Mouse (Mus musculus): Measurements from ENCODE around the gene Clcn2. TPM values are rescaled to one million over a fixed set of nuclear protein-coding genes. Genes with fewer than 3 reads are reported as not detected.

The Clcn2 gene
- polyA plus RNA-seq (2014; fragmentation: Nextera tagmentation; extraction: Ambion mirVana) = 21.0 and 23.1 TPM in 2 replicates

DNA sequence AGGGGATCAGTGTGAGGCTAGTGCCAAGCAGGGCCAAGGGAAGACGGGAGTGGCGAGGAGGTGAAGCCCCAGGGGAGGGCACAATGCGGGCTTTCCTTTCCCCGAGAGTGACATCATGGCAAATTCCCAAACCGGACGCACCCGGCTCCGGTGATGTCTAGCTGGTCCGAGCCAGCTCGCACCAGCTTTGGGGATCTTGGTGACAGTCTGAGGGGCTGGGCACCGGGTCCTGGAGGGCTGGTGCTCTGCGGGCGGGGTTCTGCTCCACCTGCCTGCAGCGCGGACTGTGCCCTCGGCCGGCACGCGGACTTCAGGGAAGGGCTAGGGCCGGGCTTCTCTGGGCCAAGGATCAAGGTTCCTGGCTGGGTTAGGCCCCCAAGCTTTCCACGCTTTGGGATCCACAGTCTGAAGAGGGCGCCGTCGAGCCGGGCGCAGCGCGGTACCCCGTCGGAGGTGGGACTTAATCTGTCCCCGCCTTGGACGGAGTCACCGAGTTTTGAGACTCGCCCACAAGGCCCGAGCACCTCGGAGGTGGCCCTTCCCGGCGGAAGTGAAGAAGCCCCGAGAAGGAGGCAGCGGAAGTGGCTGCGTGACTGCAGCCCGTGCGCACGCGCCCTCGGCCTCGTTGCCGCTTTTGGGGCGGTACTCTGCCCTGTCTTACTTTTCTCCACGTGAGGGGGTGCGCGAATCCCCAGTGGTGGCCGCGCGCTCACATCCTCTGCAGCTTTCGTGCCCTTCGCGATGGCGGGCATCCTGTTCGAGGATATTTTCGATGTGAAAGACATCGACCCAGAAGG, at the start of gene Clcn2, which contains the start of gene Polr2h:
Gene Clcn2, minus strand, starts transcription at position 566 of the 797 bp plus-strand sequence.
Gene Polr2h, plus strand, starts transcription at position 485 of the 797 bp plus-strand sequence.
- Histone ChIP-seq H3K4me3 (ENCODE audit: low read depth, low read length) (peak within 1 kb of the TSS; percentile 49), H3K9ac (ENCODE audit: low read length) (peak within 1 kb of the TSS; percentile 70), H3K4me1 (ENCODE audit: control insufficient read depth, insufficient read depth, low read length) (peaks cover 22% of the 10 kb centered on the region), H3K36me3 (ENCODE audit: control insufficient read depth, insufficient read depth, low read length) (no peaks in the 10 kb centered on the region; the same call in 1 of the 2 replicates), H3K9me3 (ENCODE audit: control insufficient read depth, low read length) (no peaks in the 10 kb centered on the region), H3K27me3 (ENCODE audit: control insufficient read depth, insufficient read depth, low read length) (no peaks in the 10 kb centered on the region), H3K27ac (replicated peaks; ENCODE audit: low read depth, low read length) (peak within 1 kb of the TSS; percentile 68), H3K4me2 (ENCODE audit: low read depth, severe bottlenecking) (peak within 1 kb of the TSS; percentile 72)
- WGBS = 0% methylated on average over 62 of the region's 62 CpGs
- ATAC-seq (ENCODE audit: insufficient number of reproducible peaks, low FRiP score, low TSS enrichment, low read depth) (peak; percentile 81), DNase-seq (ENCODE audit: low spot score) (peak; percentile 94)

- WGBS = 51% methylated on average over 9 of the region's 9 CpGs
These were observed 47.7 kb upstream of the Clcn2 start for GRCm38 (mm10) chr16:20765244-20765643.

GRCm38 (mm10) chr16:20761681-20762080, 44.1 kb upstream of the Clcn2 start:
- Histone ChIP-seq H3K4me1 (ENCODE audit: control insufficient read depth, insufficient read depth, low read length) (no peaks in the 10 kb centered on the region), H3K27ac (replicated peaks; ENCODE audit: low read depth, low read length) (no peak overlapping the region), H3K36me3 (ENCODE audit: control insufficient read depth, insufficient read depth, low read length) (no peaks in the 10 kb centered on the region), H3K4me2 (ENCODE audit: low read depth, severe bottlenecking) (no peak overlapping the region), H3K9ac (ENCODE audit: low read length) (no peak overlapping the region), H3K9me3 (ENCODE audit: control insufficient read depth, low read length) (no peaks in the 10 kb centered on the region), H3K27me3 (ENCODE audit: control insufficient read depth, insufficient read depth, low read length) (no peaks in the 10 kb centered on the region), H3K4me3 (ENCODE audit: low read depth, low read length) (no peak overlapping the region)
- WGBS = 11% methylated on average over 3 of the region's 3 CpGs
- DNase-seq (ENCODE audit: low spot score) = peak; percentile 60
- no peak for ATAC-seq (ENCODE audit: insufficient number of reproducible peaks, low FRiP score, low TSS enrichment, low read depth)

More at GRCm38 (mm10) chr16:20765244-20765643, 47.7 kb upstream of the Clcn2 start:
- no peaks in the 10 kb centered on the region for H3K9me3 ChIP-seq (ENCODE audit: control insufficient read depth, low read length)
- ATAC-seq (ENCODE audit: insufficient number of reproducible peaks, low FRiP score, low TSS enrichment, low read depth) = no peak
- H3K9ac ChIP-seq (ENCODE audit: low read length) = no peak overlapping the region
- no peaks in the 10 kb centered on the region for H3K4me1 ChIP-seq (ENCODE audit: control insufficient read depth, insufficient read depth, low read length)
- peak; percentile 75 for DNase-seq (ENCODE audit: low spot score)
- H3K4me3 ChIP-seq (ENCODE audit: low read depth, low read length) = no peak overlapping the region
- no peak overlapping the region for H3K4me2 ChIP-seq (ENCODE audit: low read depth, severe bottlenecking)
- no peak overlapping the region for H3K27ac ChIP-seq (replicated peaks; ENCODE audit: low read depth, low read length)
- no peaks in the 10 kb centered on the region for H3K27me3 ChIP-seq (ENCODE audit: control insufficient read depth, insufficient read depth, low read length)
- no peaks in the 10 kb centered on the region for H3K36me3 ChIP-seq (ENCODE audit: control insufficient read depth, insufficient read depth, low read length)

DNA sequence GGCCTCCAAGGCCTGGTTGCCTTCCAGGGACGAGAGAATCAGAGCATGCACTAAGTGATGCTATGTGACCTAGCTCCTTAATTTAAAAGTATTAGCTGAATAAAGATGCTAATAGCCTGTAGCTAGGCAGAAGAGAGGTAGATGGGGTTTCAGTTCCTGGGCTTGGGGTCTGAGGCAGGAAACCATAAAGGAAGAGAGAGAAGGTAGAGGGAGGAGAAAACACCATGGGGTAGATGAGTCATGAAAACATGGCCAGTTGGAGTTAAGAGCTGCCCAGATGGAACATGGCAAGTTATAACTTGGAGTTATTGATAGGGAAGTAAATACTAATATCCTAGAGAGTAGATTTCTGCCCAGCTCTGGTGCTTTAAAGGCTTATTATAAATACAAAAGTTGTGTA, 39.8 kb upstream of the Clcn2 start:
- H3K9me3 ChIP-seq (ENCODE audit: control insufficient read depth, low read length) = no peaks in the 10 kb centered on the region
- H3K27me3 ChIP-seq (ENCODE audit: control insufficient read depth, insufficient read depth, low read length) = no peaks in the 10 kb centered on the region
- WGBS = 75% methylated on average over 1 of the region's 1 CpGs
- no peak for ATAC-seq (ENCODE audit: insufficient number of reproducible peaks, low FRiP score, low TSS enrichment, low read depth)
- no peak overlapping the region for H3K9ac ChIP-seq (ENCODE audit: low read length)
- H3K4me2 ChIP-seq (ENCODE audit: low read depth, severe bottlenecking) = no peak overlapping the region
- H3K36me3 ChIP-seq (ENCODE audit: control insufficient read depth, insufficient read depth, low read length) = no peaks in the 10 kb centered on the region
- no peak overlapping the region for H3K27ac ChIP-seq (replicated peaks; ENCODE audit: low read depth, low read length)
- no peak overlapping the region for H3K4me3 ChIP-seq (ENCODE audit: low read depth, low read length)
- DNase-seq (ENCODE audit: low spot score) = no peak
- no peaks in the 10 kb centered on the region for H3K4me1 ChIP-seq (ENCODE audit: control insufficient read depth, insufficient read depth, low read length)

DNA sequence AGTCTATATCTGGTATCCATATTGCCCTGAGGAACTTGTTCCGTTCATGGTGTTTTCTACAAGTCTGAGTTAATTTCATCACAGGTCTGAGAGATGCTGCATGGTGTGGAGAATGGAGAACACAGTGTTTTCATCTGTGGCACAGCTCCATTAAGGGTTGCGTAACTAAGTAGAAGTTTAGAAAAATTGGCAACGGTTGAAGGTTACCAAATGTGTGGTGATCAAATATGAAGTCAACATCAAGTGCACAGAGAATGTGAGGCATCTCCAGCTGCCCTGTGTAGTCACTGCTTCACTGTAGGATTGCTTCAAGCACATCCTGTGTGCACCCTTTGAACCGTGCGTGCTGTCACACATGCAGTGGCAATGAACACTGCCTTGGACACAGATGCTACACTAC, 38.5 kb upstream of the Clcn2 start:
- DNase-seq (ENCODE audit: low spot score) (no peak), ATAC-seq (ENCODE audit: insufficient number of reproducible peaks, low FRiP score, low TSS enrichment, low read depth) (no peak)
- H3K36me3 ChIP-seq (ENCODE audit: control insufficient read depth, insufficient read depth, low read length) = no peaks in the 10 kb centered on the region
- WGBS = 95% methylated on average over 5 of the region's 5 CpGs
- no peak overlapping the region for H3K4me3 ChIP-seq (ENCODE audit: low read depth, low read length)
- no peaks in the 10 kb centered on the region for H3K27me3 ChIP-seq (ENCODE audit: control insufficient read depth, insufficient read depth, low read length)
- no peaks in the 10 kb centered on the region for H3K4me1 ChIP-seq (ENCODE audit: control insufficient read depth, insufficient read depth, low read length)
- no peak overlapping the region for H3K9ac ChIP-seq (ENCODE audit: low read length)
- H3K9me3 ChIP-seq (ENCODE audit: control insufficient read depth, low read length) = no peaks in the 10 kb centered on the region
- H3K27ac ChIP-seq (replicated peaks; ENCODE audit: low read depth, low read length) = no peak overlapping the region
- no peak overlapping the region for H3K4me2 ChIP-seq (ENCODE audit: low read depth, severe bottlenecking)

DNA sequence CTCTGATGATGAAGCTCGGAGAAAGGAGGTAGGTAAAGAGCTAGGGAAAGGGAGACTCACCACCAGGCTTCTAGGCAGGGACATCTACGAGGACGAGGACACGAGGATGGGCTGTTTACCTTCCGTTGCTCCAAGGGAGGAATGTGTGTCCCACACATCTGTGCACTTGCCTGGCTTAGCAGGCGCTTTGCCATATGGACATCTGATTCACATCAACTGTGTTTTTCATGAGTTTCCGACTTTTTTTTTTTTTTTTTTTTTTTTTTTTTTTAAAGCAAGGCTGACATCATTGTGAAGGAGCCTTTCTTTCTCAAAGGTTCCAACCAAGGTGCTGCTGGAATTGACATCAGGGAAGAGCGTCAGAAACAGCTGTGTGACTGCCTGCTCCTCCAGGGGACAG, 33.0 kb upstream of the Clcn2 start:
- DNase-seq (ENCODE audit: low spot score) = peak; percentile 29

DNA sequence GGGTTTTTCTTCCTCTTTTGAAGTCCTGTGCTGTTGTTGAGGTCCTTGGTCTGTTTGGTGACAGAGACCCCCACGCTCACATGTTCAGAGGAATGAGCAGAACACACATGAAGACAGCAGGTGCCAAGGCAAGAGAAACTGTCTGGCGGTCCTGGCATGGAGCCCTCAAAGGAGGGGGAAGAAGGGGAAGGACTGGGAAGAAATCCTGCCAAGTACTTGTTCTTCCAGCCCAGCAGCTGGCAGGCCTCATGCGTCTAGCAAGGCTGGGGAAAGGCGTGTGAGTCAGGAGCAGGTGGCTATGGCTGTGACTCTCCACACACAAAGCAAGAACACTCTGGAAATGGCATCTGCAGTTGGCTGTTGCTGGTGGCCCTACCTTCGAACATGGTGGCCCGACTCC, 29.1 kb upstream of the Clcn2 start:
- Histone ChIP-seq H3K4me1 (ENCODE audit: control insufficient read depth, insufficient read depth, low read length) (no peaks in the 10 kb centered on the region; the same call in 1 of the 2 replicates), H3K27ac (replicated peaks; ENCODE audit: low read depth, low read length) (no peak overlapping the region), H3K4me2 (ENCODE audit: low read depth, severe bottlenecking) (no peak overlapping the region), H3K36me3 (ENCODE audit: control insufficient read depth, insufficient read depth, low read length) (no peaks in the 10 kb centered on the region), H3K9ac (ENCODE audit: low read length) (no peak overlapping the region), H3K27me3 (ENCODE audit: control insufficient read depth, insufficient read depth, low read length) (no peaks in the 10 kb centered on the region), H3K9me3 (ENCODE audit: control insufficient read depth, low read length) (no peaks in the 10 kb centered on the region), H3K4me3 (ENCODE audit: low read depth, low read length) (no peak overlapping the region)
- DNase-seq (ENCODE audit: low spot score) = no peak
- ATAC-seq (ENCODE audit: insufficient number of reproducible peaks, low FRiP score, low TSS enrichment, low read depth) = no peak
- 80% methylated on average over 6 of the region's 6 CpGs for WGBS

More for the DNA sequence above, 33.0 kb upstream of the Clcn2 start:
- Histone ChIP-seq H3K4me1 (ENCODE audit: control insufficient read depth, insufficient read depth, low read length) (no peaks in the 10 kb centered on the region; the same call in 1 of the 2 replicates), H3K27ac (replicated peaks; ENCODE audit: low read depth, low read length) (no peak overlapping the region), H3K9ac (ENCODE audit: low read length) (no peak overlapping the region), H3K9me3 (ENCODE audit: control insufficient read depth, low read length) (no peaks in the 10 kb centered on the region), H3K27me3 (ENCODE audit: control insufficient read depth, insufficient read depth, low read length) (no peaks in the 10 kb centered on the region), H3K36me3 (ENCODE audit: control insufficient read depth, insufficient read depth, low read length) (no peaks in the 10 kb centered on the region), H3K4me2 (ENCODE audit: low read depth, severe bottlenecking) (no peak overlapping the region), H3K4me3 (ENCODE audit: low read depth, low read length) (no peak overlapping the region)
- no peak for ATAC-seq (ENCODE audit: insufficient number of reproducible peaks, low FRiP score, low TSS enrichment, low read depth)
- 34% methylated on average over 8 of the region's 8 CpGs for WGBS

DNA sequence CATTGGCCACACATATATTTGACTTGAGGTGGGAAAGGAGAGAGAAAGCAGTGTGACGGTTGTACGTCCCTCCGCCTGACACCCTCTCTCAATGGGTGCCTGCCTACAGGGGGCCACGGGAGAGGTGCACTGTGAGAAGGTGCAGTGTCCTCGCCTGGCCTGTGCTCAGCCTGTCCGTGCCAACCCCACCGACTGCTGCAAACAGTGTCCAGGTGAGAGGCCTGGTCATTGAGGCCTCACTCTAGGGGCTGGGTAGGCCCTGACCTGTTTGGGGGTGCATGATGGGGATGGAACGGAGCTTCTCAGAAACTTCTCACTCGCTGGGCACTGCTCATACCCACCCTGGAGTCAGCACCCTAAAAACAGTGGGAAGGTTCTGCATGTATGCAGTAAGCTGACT, 22.3 kb upstream of the Clcn2 start:
- WGBS = 91% methylated on average over 9 of the region's 9 CpGs
- ATAC-seq (ENCODE audit: insufficient number of reproducible peaks, low FRiP score, low TSS enrichment, low read depth) = no peak

More for the DNA sequence above, 22.3 kb upstream of the Clcn2 start:
- H3K27ac ChIP-seq (replicated peaks; ENCODE audit: low read depth, low read length) = no peak overlapping the region
- H3K4me2 ChIP-seq (ENCODE audit: low read depth, severe bottlenecking) = no peak overlapping the region
- H3K9me3 ChIP-seq (ENCODE audit: control insufficient read depth, low read length) = no peaks in the 10 kb centered on the region
- peaks cover 9% of the 10 kb centered on the region for H3K27me3 ChIP-seq (ENCODE audit: control insufficient read depth, insufficient read depth, low read length)
- H3K9ac ChIP-seq (ENCODE audit: low read length) = no peak overlapping the region
- no peaks in the 10 kb centered on the region for H3K36me3 ChIP-seq (ENCODE audit: control insufficient read depth, insufficient read depth, low read length)
- no peak for DNase-seq (ENCODE audit: low spot score)
- H3K4me3 ChIP-seq (ENCODE audit: low read depth, low read length) = no peak overlapping the region
- no peaks in the 10 kb centered on the region for H3K4me1 ChIP-seq (ENCODE audit: control insufficient read depth, insufficient read depth, low read length)
